Mouse (Mus musculus): Measurements from ENCODE around the gene Dnm2. TPM values are rescaled to one million over a fixed set of nuclear protein-coding genes. Genes with fewer than 3 reads are reported as not detected.

The Dnm2 gene
- polyA plus RNA-seq, 1 experiment from 2014 or later: 81.4 TPM

DNA sequence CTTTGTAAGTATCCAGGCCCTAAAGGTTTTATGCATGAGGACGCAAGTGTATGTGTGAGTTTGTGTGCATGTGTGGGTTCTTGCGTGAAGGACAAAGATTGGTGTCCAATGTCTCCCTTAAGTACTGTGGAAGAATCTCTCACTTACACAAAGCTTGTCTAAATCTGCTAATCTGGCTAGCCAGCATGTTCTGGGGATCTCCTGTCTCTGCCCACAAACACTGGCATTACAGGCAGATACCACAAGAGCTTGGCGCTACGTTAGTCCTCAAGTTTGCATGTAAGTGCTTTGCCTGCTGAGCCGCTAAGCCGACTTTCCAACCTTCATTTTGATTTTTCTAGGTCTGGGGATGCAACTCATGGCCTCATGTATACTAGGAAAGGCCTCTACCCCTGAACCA, 12.9 kb downstream of the Dnm2 start:
- 92% methylated on average over 6 of the region's 6 CpGs for WGBS
- Histone ChIP-seq H3K27ac (ENCODE audit: low read length) (no peak overlapping the region), H3K9me3 (replicated peaks; ENCODE audit: control insufficient read depth, low read length) (no peaks in the 10 kb centered on the region), H3K4me2 (ENCODE audit: low read depth, low read length) (no peak overlapping the region), H3K4me1 (ENCODE audit: control insufficient read depth, insufficient read depth, low read length) (peaks cover 21% of the 10 kb centered on the region), H3K9ac (ENCODE audit: low read length) (no peak overlapping the region), H3K4me3 (replicated peaks; ENCODE audit: low read length) (no peak overlapping the region), H3K27me3 (ENCODE audit: control insufficient read depth, insufficient read depth, low read length) (no peaks in the 10 kb centered on the region), H3K36me3 (ENCODE audit: control insufficient read depth, insufficient read depth, low read length) (no peaks in the 10 kb centered on the region)
- ATAC-seq (ENCODE audit: insufficient read depth, low FRiP score): no peak

GRCm38 (mm10) chr9:21438219-21438618, 13.5 kb downstream of the Dnm2 start:
- no peaks in the 10 kb centered on the region for H3K9me3 ChIP-seq (replicated peaks; ENCODE audit: control insufficient read depth, low read length)
- no peak for ATAC-seq (ENCODE audit: insufficient read depth, low FRiP score)
- no peak overlapping the region for H3K4me3 ChIP-seq (replicated peaks; ENCODE audit: low read length)
- H3K27ac ChIP-seq (ENCODE audit: low read length): no peak overlapping the region
- WGBS: 59% methylated on average over 3 of the region's 3 CpGs
- no peak overlapping the region for H3K9ac ChIP-seq (ENCODE audit: low read length)
- no peak overlapping the region for H3K4me2 ChIP-seq (ENCODE audit: low read depth, low read length)
- no peaks in the 10 kb centered on the region for H3K36me3 ChIP-seq (ENCODE audit: control insufficient read depth, insufficient read depth, low read length)
- H3K4me1 ChIP-seq (ENCODE audit: control insufficient read depth, insufficient read depth, low read length): peaks cover 21% of the 10 kb centered on the region
- H3K27me3 ChIP-seq (ENCODE audit: control insufficient read depth, insufficient read depth, low read length): no peaks in the 10 kb centered on the region

DNA sequence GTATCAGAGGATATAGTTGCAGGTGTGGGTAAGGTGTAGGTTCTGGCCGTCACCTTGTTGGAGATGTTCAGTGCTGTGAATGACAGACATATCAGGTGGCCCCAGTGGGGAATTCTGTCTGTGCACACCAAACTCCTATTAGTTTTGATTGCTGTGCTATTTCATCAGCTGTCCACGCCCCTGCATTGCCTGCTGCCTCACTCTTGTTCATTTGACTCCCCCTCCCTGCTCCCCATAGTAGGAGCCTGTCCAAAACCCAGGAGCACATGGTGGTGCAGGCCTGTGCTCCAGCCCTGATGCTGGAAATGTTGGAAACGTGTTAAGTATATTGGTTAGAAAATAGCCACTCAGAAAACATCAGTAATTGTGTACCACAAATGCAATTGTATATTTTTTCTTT, 14.7 kb downstream of the Dnm2 start:
- Histone ChIP-seq H3K27ac (ENCODE audit: low read length) (no peak overlapping the region; the same call in 1 of the 2 replicates), H3K4me1 (ENCODE audit: control insufficient read depth, insufficient read depth, low read length) (peaks cover 21% of the 10 kb centered on the region), H3K4me2 (ENCODE audit: low read depth, low read length) (no peak overlapping the region), H3K9me3 (replicated peaks; ENCODE audit: control insufficient read depth, low read length) (no peaks in the 10 kb centered on the region), H3K27me3 (ENCODE audit: control insufficient read depth, insufficient read depth, low read length) (no peaks in the 10 kb centered on the region), H3K36me3 (ENCODE audit: control insufficient read depth, insufficient read depth, low read length) (no peaks in the 10 kb centered on the region), H3K4me3 (replicated peaks; ENCODE audit: low read length) (no peak overlapping the region), H3K9ac (ENCODE audit: low read length) (no peak overlapping the region)
- 76% methylated on average over 3 of the region's 3 CpGs for WGBS
- no peak for ATAC-seq (ENCODE audit: insufficient read depth, low FRiP score)

- no peak overlapping the region for H3K4me2 ChIP-seq (ENCODE audit: low read depth, low read length)
- H3K9ac ChIP-seq (ENCODE audit: low read length): no peak overlapping the region
- no peaks in the 10 kb centered on the region for H3K27me3 ChIP-seq (ENCODE audit: control insufficient read depth, insufficient read depth, low read length)
- no peak for ATAC-seq (ENCODE audit: insufficient read depth, low FRiP score)
- H3K4me1 ChIP-seq (ENCODE audit: control insufficient read depth, insufficient read depth, low read length): peaks cover 21% of the 10 kb centered on the region
- H3K4me3 ChIP-seq (replicated peaks; ENCODE audit: low read length): no peak overlapping the region
- H3K36me3 ChIP-seq (ENCODE audit: control insufficient read depth, insufficient read depth, low read length): no peaks in the 10 kb centered on the region
- WGBS: 87% methylated on average over 2 of the region's 2 CpGs
- H3K27ac ChIP-seq (ENCODE audit: low read length): no peak overlapping the region
- no peaks in the 10 kb centered on the region for H3K9me3 ChIP-seq (replicated peaks; ENCODE audit: control insufficient read depth, low read length)
Measured at GRCm38 (mm10) chr9:21439914-21440313, 15.2 kb downstream of the Dnm2 start.

- Histone ChIP-seq H3K4me1 (ENCODE audit: control insufficient read depth, insufficient read depth, low read length) (peaks cover 21% of the 10 kb centered on the region), H3K9me3 (replicated peaks; ENCODE audit: control insufficient read depth, low read length) (no peaks in the 10 kb centered on the region), H3K27ac (ENCODE audit: low read length) (no peak overlapping the region), H3K9ac (ENCODE audit: low read length) (no peak overlapping the region), H3K4me3 (replicated peaks; ENCODE audit: low read length) (no peak overlapping the region), H3K27me3 (ENCODE audit: control insufficient read depth, insufficient read depth, low read length) (no peaks in the 10 kb centered on the region), H3K4me2 (ENCODE audit: low read depth, low read length) (no peak overlapping the region), H3K36me3 (ENCODE audit: control insufficient read depth, insufficient read depth, low read length) (no peaks in the 10 kb centered on the region)
- ATAC-seq (ENCODE audit: insufficient read depth, low FRiP score): no peak
Measured at GRCm38 (mm10) chr9:21440387-21440786, 15.7 kb downstream of the Dnm2 start.

DNA sequence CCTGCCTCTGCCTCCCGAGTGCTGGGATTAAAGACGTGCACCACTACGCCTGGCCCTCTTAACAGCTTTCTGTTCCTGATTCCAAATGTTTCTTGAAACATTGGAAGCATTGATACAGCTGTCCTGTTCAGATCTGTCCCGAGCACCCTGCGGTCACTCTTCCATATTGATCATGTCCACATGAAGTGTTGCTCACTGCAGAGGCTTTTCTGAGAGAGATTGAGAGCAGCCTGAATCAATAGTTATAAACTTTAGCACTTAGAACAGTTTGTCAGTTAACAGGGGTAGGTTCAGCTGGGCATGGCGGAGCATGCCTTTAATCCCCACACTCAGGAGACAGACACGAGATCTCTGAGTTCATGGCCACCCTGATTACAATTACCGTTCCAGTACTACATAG, 19.1 kb downstream of the Dnm2 start:
- 94% methylated on average over 8 of the region's 8 CpGs for WGBS
- Histone ChIP-seq H3K9me3 (replicated peaks; ENCODE audit: control insufficient read depth, low read length) (no peaks in the 10 kb centered on the region), H3K27ac (ENCODE audit: low read length) (no peak overlapping the region), H3K36me3 (ENCODE audit: control insufficient read depth, insufficient read depth, low read length) (no peaks in the 10 kb centered on the region), H3K4me1 (ENCODE audit: control insufficient read depth, insufficient read depth, low read length) (peaks cover 3% of the 10 kb centered on the region; the same call in 1 of the 2 replicates), H3K4me2 (ENCODE audit: low read depth, low read length) (no peak overlapping the region), H3K4me3 (replicated peaks; ENCODE audit: low read length) (no peak overlapping the region), H3K9ac (ENCODE audit: low read length) (no peak overlapping the region), H3K27me3 (ENCODE audit: control insufficient read depth, insufficient read depth, low read length) (no peaks in the 10 kb centered on the region)
- ATAC-seq (ENCODE audit: insufficient read depth, low FRiP score): no peak

DNA sequence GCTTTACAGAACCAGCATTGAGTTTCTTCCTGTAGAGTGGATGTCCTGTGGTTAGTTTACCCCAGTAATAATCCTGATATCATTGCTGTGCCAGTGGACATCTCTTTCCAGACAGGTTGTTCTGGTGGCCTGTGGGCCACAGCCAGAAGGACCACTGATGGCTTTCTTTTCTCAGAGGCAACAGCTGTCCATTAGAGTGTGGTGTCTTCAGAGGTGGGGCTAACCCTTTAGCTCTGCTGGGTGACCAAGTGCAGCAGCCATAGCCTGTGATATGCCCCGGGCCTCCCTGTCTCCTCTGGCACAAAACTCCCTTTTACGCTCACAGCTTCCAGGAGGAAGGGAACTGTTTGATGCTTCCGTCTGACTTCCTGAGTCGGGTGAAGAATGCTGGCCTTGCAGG, 19.9 kb downstream of the Dnm2 start:
- ATAC-seq (ENCODE audit: insufficient read depth, low FRiP score): no peak
- no peak overlapping the region for H3K9ac ChIP-seq (ENCODE audit: low read length)
- H3K4me2 ChIP-seq (ENCODE audit: low read depth, low read length): no peak overlapping the region
- no peaks in the 10 kb centered on the region for H3K27me3 ChIP-seq (ENCODE audit: control insufficient read depth, insufficient read depth, low read length)
- H3K4me1 ChIP-seq (ENCODE audit: control insufficient read depth, insufficient read depth, low read length): no peaks in the 10 kb centered on the region
- H3K4me3 ChIP-seq (replicated peaks; ENCODE audit: low read length): no peak overlapping the region
- 81% methylated on average over 4 of the region's 4 CpGs for WGBS
- H3K27ac ChIP-seq (ENCODE audit: low read length): no peak overlapping the region
- H3K36me3 ChIP-seq (ENCODE audit: control insufficient read depth, insufficient read depth, low read length): no peaks in the 10 kb centered on the region
- H3K9me3 ChIP-seq (replicated peaks; ENCODE audit: control insufficient read depth, low read length): no peaks in the 10 kb centered on the region

GRCm38 (mm10) chr9:21445081-21445744, 20.5 kb downstream of the Dnm2 start:
- ATAC-seq (ENCODE audit: insufficient read depth, low FRiP score): no peak
- H3K4me3 ChIP-seq (replicated peaks; ENCODE audit: low read length): no peak overlapping the region
- peaks cover 6% of the 10 kb centered on the region for H3K4me1 ChIP-seq (ENCODE audit: control insufficient read depth, insufficient read depth, low read length)
- no peak overlapping the region for H3K4me2 ChIP-seq (ENCODE audit: low read depth, low read length)
- H3K9ac ChIP-seq (ENCODE audit: low read length): no peak overlapping the region
- H3K36me3 ChIP-seq (ENCODE audit: control insufficient read depth, insufficient read depth, low read length): no peaks in the 10 kb centered on the region
- WGBS: 95% methylated on average over 6 of the region's 6 CpGs
- no peaks in the 10 kb centered on the region for H3K27me3 ChIP-seq (ENCODE audit: control insufficient read depth, insufficient read depth, low read length)
- no peak overlapping the region for H3K27ac ChIP-seq (ENCODE audit: low read length)
- no peaks in the 10 kb centered on the region for H3K9me3 ChIP-seq (replicated peaks; ENCODE audit: control insufficient read depth, low read length)

- no peaks in the 10 kb centered on the region for H3K27me3 ChIP-seq (ENCODE audit: control insufficient read depth, insufficient read depth, low read length)
- no peaks in the 10 kb centered on the region for H3K36me3 ChIP-seq (ENCODE audit: control insufficient read depth, insufficient read depth, low read length)
- no peak overlapping the region for H3K4me2 ChIP-seq (ENCODE audit: low read depth, low read length)
- H3K4me1 ChIP-seq (ENCODE audit: control insufficient read depth, insufficient read depth, low read length): peaks cover 18% of the 10 kb centered on the region
- 90% methylated on average over 2 of the region's 2 CpGs for WGBS
- ATAC-seq (ENCODE audit: insufficient read depth, low FRiP score): no peak
- H3K9me3 ChIP-seq (replicated peaks; ENCODE audit: control insufficient read depth, low read length): no peaks in the 10 kb centered on the region
- no peak overlapping the region for H3K9ac ChIP-seq (ENCODE audit: low read length)
- H3K4me3 ChIP-seq (replicated peaks; ENCODE audit: low read length): no peak overlapping the region
- no peak overlapping the region for H3K27ac ChIP-seq (ENCODE audit: low read length)
Measured at GRCm38 (mm10) chr9:21447778-21448177, 23.1 kb downstream of the Dnm2 start.

All from stomach, embryonic 16.5 days (tissue).